Mouse (Mus musculus): Measurements from ENCODE around the gene Aldh16a1.

DNA sequence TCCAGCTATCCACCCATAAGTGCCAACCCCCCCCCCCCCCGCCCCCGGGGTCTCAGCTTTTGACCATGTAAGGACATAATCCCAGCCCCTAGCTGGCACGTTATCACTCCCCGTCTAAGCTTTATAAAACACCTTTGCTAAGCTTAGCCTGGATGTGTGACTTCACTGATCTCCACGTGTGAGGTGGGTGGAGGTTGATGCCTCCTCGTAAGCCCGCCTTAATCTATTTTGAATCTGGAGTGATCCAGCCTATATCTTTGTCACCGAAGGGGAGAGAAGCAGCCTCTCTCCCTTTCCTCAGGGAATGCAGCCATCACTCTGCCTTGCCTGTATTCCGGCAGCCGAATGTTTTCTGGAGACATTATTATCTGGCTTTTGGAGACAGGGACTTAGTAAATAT, 48.3 kb upstream of the Aldh16a1 start:
- TF ChIP-seq CTCF (IDR thresholded peaks at IDR 0.05; ENCODE audit: low read depth, low read length) = no peak
- TF ChIP-seq POLR2A (IDR thresholded peaks at IDR 0.05; ENCODE audit: insufficient read depth, low read length) = no peak
- no peak for TF ChIP-seq EP300 (IDR thresholded peaks at IDR 0.05; ENCODE audit: insufficient read depth, low read depth, low read length)
